ENCODE assay signal across 8 mouse cellular contexts in the genomic region with DNA sequence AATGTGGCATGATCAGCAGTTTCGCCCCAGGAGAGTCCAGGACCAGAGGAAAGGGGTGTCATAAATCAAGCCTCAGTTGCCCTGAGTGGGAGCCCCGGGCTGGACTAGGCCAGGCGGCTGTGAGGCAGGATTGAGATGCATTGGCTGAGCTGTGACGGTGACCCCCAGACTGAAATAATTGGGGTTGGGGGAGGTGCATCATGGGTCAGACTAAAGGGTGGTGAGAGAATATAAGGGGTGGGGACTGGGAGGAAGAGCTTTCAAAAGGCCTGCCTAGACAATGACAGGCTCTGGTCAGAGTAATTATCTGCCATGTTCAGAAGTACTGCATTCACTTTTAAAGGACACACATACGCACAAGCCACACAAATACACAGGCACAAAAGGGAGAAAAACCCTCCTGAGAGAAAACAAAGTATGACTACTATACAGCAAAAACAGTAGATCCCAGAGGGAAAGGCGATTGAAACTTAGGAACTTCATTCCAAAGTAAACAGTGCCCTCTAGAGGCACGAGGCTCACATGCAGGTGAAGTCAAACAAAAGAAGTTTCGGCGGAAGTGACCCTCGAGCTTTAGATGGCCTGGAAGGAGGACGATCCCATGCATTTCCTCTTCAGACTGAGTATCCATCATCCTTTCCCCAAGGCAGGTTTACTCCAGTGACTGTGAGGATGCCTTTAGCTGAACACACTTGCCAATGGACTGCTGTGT.
A peak's percentile ranks its signal among the peaks of the same experiment; 100 is the strongest.
DNase-seq lines count a peak whose midpoint lies in the region; ATAC-seq lines count a peak whose summit lies in the region.

No protein-coding gene starts in this region.

- no peaks in the 10 kb centered on the region for H3K36me3 ChIP-seq in intestine, embryonic 16.5 days (ENCODE audit: control insufficient read depth, insufficient read depth, low read length)
- H3K36me3 ChIP-seq in limb, embryonic 13.5 days = no peaks in the 10 kb centered on the region
- H3K36me3 ChIP-seq in midbrain, embryonic 16.5 days (ENCODE audit: control insufficient read depth, insufficient read depth, low read length) = no peaks in the 10 kb centered on the region

- H3K27me3 ChIP-seq in intestine, embryonic 16.5 days (replicated peaks; ENCODE audit: control insufficient read depth, insufficient read depth, low read length) = no peaks in the 10 kb centered on the region
- peaks cover 13% of the 10 kb centered on the region; the same call in 1 of the 2 replicates for H3K27me3 ChIP-seq in limb, embryonic 13.5 days
- no peaks in the 10 kb centered on the region for H3K27me3 ChIP-seq in midbrain, embryonic 16.5 days (ENCODE audit: control insufficient read depth, insufficient read depth, low read depth, low read length)

- no peak overlapping the region for H3K27ac ChIP-seq in intestine, embryonic 16.5 days (ENCODE audit: low read length)
- no peak overlapping the region for H3K27ac ChIP-seq in limb, embryonic 13.5 days
- H3K27ac ChIP-seq in midbrain, embryonic 16.5 days (ENCODE audit: low read length) = no peak overlapping the region

- WGBS in intestine, embryonic 16.5 days = 20% methylated on average over 11 of the region's 11 CpGs
- 9% methylated on average over 11 of the region's 11 CpGs for WGBS in limb, embryonic 13.5 days
- WGBS in midbrain, embryonic 16.5 days = 18% methylated on average over 11 of the region's 11 CpGs

- intact Hi-C loops in gastrocnemius, postnatal 36 days (cut with DNase I) = loop anchor here (5.0 kb wide), 1 partner anchor 1517 kb away; no protein-coding TSS in a partner anchor

- no peaks in the 10 kb centered on the region for H3K9me3 ChIP-seq in intestine, embryonic 16.5 days (ENCODE audit: control insufficient read depth, low read length)
- no peaks in the 10 kb centered on the region for H3K9me3 ChIP-seq in limb, embryonic 13.5 days
- no peaks in the 10 kb centered on the region for H3K9me3 ChIP-seq in midbrain, embryonic 16.5 days (replicated peaks; ENCODE audit: control insufficient read depth, low read length, poor library complexity, severe bottlenecking)

- H3K4me1 ChIP-seq in intestine, embryonic 16.5 days (ENCODE audit: control insufficient read depth, insufficient read depth, low read length) = no peaks in the 10 kb centered on the region
- H3K4me1 ChIP-seq in limb, embryonic 13.5 days = peaks cover 4% of the 10 kb centered on the region; the same call in 1 of the 2 replicates
- peaks cover 8% of the 10 kb centered on the region for H3K4me1 ChIP-seq in midbrain, embryonic 16.5 days (ENCODE audit: control insufficient read depth, insufficient read depth, low read length)

- DNase-seq in urinary bladder, adult 18-20 months (ENCODE audit: low spot score in 2 of 2) = peak; percentile 6 to 24
- no peak for DNase-seq in urinary bladder, postnatal 10 days (ENCODE audit: low spot score)
- DNase-seq in cerebellum, postnatal 25 days = peak; percentile 47 to 71
- peak; percentile 13 to 16 for DNase-seq in gastrocnemius, postnatal 36 days
- DNase-seq in thymus, postnatal 25 days = peak; percentile 4

- no peak overlapping the region for H3K9ac ChIP-seq in intestine, embryonic 16.5 days (ENCODE audit: low read depth, low read length)
- H3K9ac ChIP-seq in limb, embryonic 13.5 days = no peak overlapping the region
- H3K9ac ChIP-seq in midbrain, embryonic 16.5 days (ENCODE audit: low read depth, low read length) = no peak overlapping the region

- H3K4me2 ChIP-seq in intestine, embryonic 16.5 days (ENCODE audit: low read depth, low read length) = peak overlapping the region; percentile 37
- peak overlapping the region; percentile 53 for H3K4me2 ChIP-seq in limb, embryonic 13.5 days (replicated peaks)
- H3K4me2 ChIP-seq in midbrain, embryonic 16.5 days (ENCODE audit: low read length) = peak overlapping the region; percentile 37

- H3K4me3 ChIP-seq in intestine, embryonic 16.5 days (ENCODE audit: low read length) = no peak overlapping the region
- H3K4me3 ChIP-seq in limb, embryonic 13.5 days = 0 out of 2 replicates have a peak overlapping the region, but pooled peaks have one; percentile 14
- H3K4me3 ChIP-seq in midbrain, embryonic 16.5 days (ENCODE audit: low read depth, low read length) = no peak overlapping the region

- peak; percentile 72 for ATAC-seq in intestine, embryonic 16.5 days
- peak; percentile 71 for ATAC-seq in limb, embryonic 13.5 days (ENCODE audit: low FRiP score, low read depth)
- ATAC-seq in midbrain, embryonic 16.5 days = peak; percentile 63
